Mouse (Mus musculus): ENCODE results near the gene Limk1. TPM values are rescaled to one million over a fixed set of nuclear protein-coding genes. Genes with fewer than 3 reads are reported as not detected.
A peak's percentile ranks its signal among the peaks of the same experiment; 100 is the strongest.

Gene Limk1
- polyA plus RNA-seq, 1 experiment, result 8.6 TPM

- no peak overlapping the region for H3K4me3 ChIP-seq (replicated peaks; ENCODE audit: control insufficient read depth, low read depth, low read length)
- 70% methylated on average over 4 of the region's 4 CpGs for WGBS
- no peak overlapping the region for H3K27ac ChIP-seq (ENCODE audit: control insufficient read depth, insufficient read depth, low read depth, low read length, poor library complexity)
- TF ChIP-seq POLR2A (IDR thresholded peaks at IDR 0.05; ENCODE audit: borderline replicate concordance, control insufficient read depth, low read depth, low read length) (no peak), CTCF (IDR thresholded peaks at IDR 0.05; ENCODE audit: control insufficient read depth, insufficient read depth, low read length) (no peak)
- H3K4me1 ChIP-seq (ENCODE audit: control insufficient read depth, insufficient read depth, low read length), result no peaks in the 10 kb centered on the region; the same call in 1 of the 2 replicates
Observed at GRCm38 (mm10) chr5:134720058-134720457, 31.7 kb upstream of the Limk1 start.

GRCm38 (mm10) chr5:134711076-134711475 lies 22.7 kb upstream of the Limk1 start:
- WGBS, result 74% methylated on average over 7 of the region's 7 CpGs
- TF ChIP-seq CTCF (IDR thresholded peaks at IDR 0.05; ENCODE audit: control insufficient read depth, insufficient read depth, low read length) (no peak), POLR2A (IDR thresholded peaks at IDR 0.05; ENCODE audit: borderline replicate concordance, control insufficient read depth, low read depth, low read length) (no peak)
- no peak overlapping the region for H3K4me3 ChIP-seq (replicated peaks; ENCODE audit: control insufficient read depth, low read depth, low read length)

GRCm38 (mm10) chr5:134709275-134709674 lies 20.9 kb upstream of the Limk1 start:
- Histone ChIP-seq H3K4me1 (ENCODE audit: control insufficient read depth, insufficient read depth, low read length) (no peaks in the 10 kb centered on the region), H3K4me3 (replicated peaks; ENCODE audit: control insufficient read depth, low read depth, low read length) (no peak overlapping the region), H3K27ac (ENCODE audit: control insufficient read depth, insufficient read depth, low read depth, low read length, poor library complexity) (no peak overlapping the region)
- TF ChIP-seq POLR2A (IDR thresholded peaks at IDR 0.05; ENCODE audit: borderline replicate concordance, control insufficient read depth, low read depth, low read length), result no peak
- TF ChIP-seq CTCF (IDR thresholded peaks at IDR 0.05; ENCODE audit: control insufficient read depth, insufficient read depth, low read length), result no peak
- 30% methylated on average over 6 of the region's 6 CpGs for WGBS

More at GRCm38 (mm10) chr5:134711076-134711475, 22.7 kb upstream of the Limk1 start:
- no peak overlapping the region for H3K27ac ChIP-seq (ENCODE audit: control insufficient read depth, insufficient read depth, low read depth, low read length, poor library complexity)
- H3K4me1 ChIP-seq (ENCODE audit: control insufficient read depth, insufficient read depth, low read length), result no peaks in the 10 kb centered on the region

GRCm38 (mm10) chr5:134704157-134704556 lies 15.8 kb upstream of the Limk1 start:
- H3K4me3 ChIP-seq (replicated peaks; ENCODE audit: control insufficient read depth, low read depth, low read length), result no peak overlapping the region
- no peaks in the 10 kb centered on the region for H3K4me1 ChIP-seq (ENCODE audit: control insufficient read depth, insufficient read depth, low read length)
- H3K27ac ChIP-seq (ENCODE audit: control insufficient read depth, insufficient read depth, low read depth, low read length, poor library complexity), result no peak overlapping the region
- TF ChIP-seq CTCF (IDR thresholded peaks at IDR 0.05; ENCODE audit: control insufficient read depth, insufficient read depth, low read length), result peak; percentile 93
- no peak for TF ChIP-seq POLR2A (IDR thresholded peaks at IDR 0.05; ENCODE audit: borderline replicate concordance, control insufficient read depth, low read depth, low read length)

- no peak overlapping the region for H3K4me3 ChIP-seq (replicated peaks; ENCODE audit: control insufficient read depth, low read depth, low read length)
- TF ChIP-seq POLR2A (IDR thresholded peaks at IDR 0.05; ENCODE audit: borderline replicate concordance, control insufficient read depth, low read depth, low read length), result no peak
- no peak for TF ChIP-seq CTCF (IDR thresholded peaks at IDR 0.05; ENCODE audit: control insufficient read depth, insufficient read depth, low read length)
- H3K4me1 ChIP-seq (ENCODE audit: control insufficient read depth, insufficient read depth, low read length), result no peaks in the 10 kb centered on the region; the same call in 1 of the 2 replicates
- WGBS, result 84% methylated on average over 2 of the region's 2 CpGs
- H3K27ac ChIP-seq (ENCODE audit: control insufficient read depth, insufficient read depth, low read depth, low read length, poor library complexity), result no peak overlapping the region
Observed at GRCm38 (mm10) chr5:134695539-134695938, 7.1 kb upstream of the Limk1 start.

- no peak for TF ChIP-seq CTCF (IDR thresholded peaks at IDR 0.05; ENCODE audit: control insufficient read depth, insufficient read depth, low read length)
- TF ChIP-seq POLR2A (IDR thresholded peaks at IDR 0.05; ENCODE audit: borderline replicate concordance, control insufficient read depth, low read depth, low read length), result no peak
- no peak overlapping the region for H3K4me3 ChIP-seq (replicated peaks; ENCODE audit: control insufficient read depth, low read depth, low read length)
- 45% methylated on average over 2 of the region's 2 CpGs for WGBS
- H3K4me1 ChIP-seq (ENCODE audit: control insufficient read depth, insufficient read depth, low read length), result no peaks in the 10 kb centered on the region; the same call in 1 of the 2 replicates
- H3K27ac ChIP-seq (ENCODE audit: control insufficient read depth, insufficient read depth, low read depth, low read length, poor library complexity), result no peak overlapping the region
Observed at GRCm38 (mm10) chr5:134695082-134695481, 6.7 kb upstream of the Limk1 start.

GRCm38 (mm10) chr5:134692704-134693103 lies 4.3 kb upstream of the Limk1 start:
- H3K4me1 ChIP-seq (ENCODE audit: control insufficient read depth, insufficient read depth, low read length), result no peaks in the 10 kb centered on the region; the same call in 1 of the 2 replicates
- no peak for TF ChIP-seq CTCF (IDR thresholded peaks at IDR 0.05; ENCODE audit: control insufficient read depth, insufficient read depth, low read length)
- no peak for TF ChIP-seq POLR2A (IDR thresholded peaks at IDR 0.05; ENCODE audit: borderline replicate concordance, control insufficient read depth, low read depth, low read length)
- no peak overlapping the region for H3K4me3 ChIP-seq (replicated peaks; ENCODE audit: control insufficient read depth, low read depth, low read length)
- no peak overlapping the region for H3K27ac ChIP-seq (ENCODE audit: control insufficient read depth, insufficient read depth, low read depth, low read length, poor library complexity)
- WGBS, result 71% methylated on average over 1 of the region's 1 CpGs

- TF ChIP-seq POLR2A (IDR thresholded peaks at IDR 0.05; ENCODE audit: borderline replicate concordance, control insufficient read depth, low read depth, low read length) (peak; percentile 25; the same call in 1 of the 2 replicates), CTCF (IDR thresholded peaks at IDR 0.05; ENCODE audit: control insufficient read depth, insufficient read depth, low read length) (peak; percentile 48)
- peak overlapping the region; percentile 81 for H3K27ac ChIP-seq (ENCODE audit: control insufficient read depth, insufficient read depth, low read depth, low read length, poor library complexity)
- no peaks in the 10 kb centered on the region; the same call in 1 of the 2 replicates for H3K4me1 ChIP-seq (ENCODE audit: control insufficient read depth, insufficient read depth, low read length)
- WGBS, result under 1% methylated on average over 38 of the region's 38 CpGs
- H3K4me3 ChIP-seq (replicated peaks; ENCODE audit: control insufficient read depth, low read depth, low read length), result peak overlapping the region; percentile 50
Observed at GRCm38 (mm10) chr5:134688718-134689284, 403 bp upstream of the Limk1 start.

Data from bone marrow, adult 2 months (tissue).